Mouse (Mus musculus) hindbrain, embryonic 11.5 days (tissue): ENCODE measurements at regions not wholly inside any gene's neighbourhood (a gene's known extent, or its start where the extent isn't known, plus 50 kb on each side); places are given as distances from the start of the nearest gene placed in this dataset.
"Not testable (repeated sequence)": the region's sequence is repeated elsewhere in the genome, so short reads cannot be mapped to it uniquely, and the experiment has no call there.

Experiments
- ATAC-seq: fragments of 200-750 bp; cut with Nextera tagmentation; 2 replicates; pipeline ENCODE4 v1.8.0; 2017; ENCODE audit warnings: mild to moderate bottlenecking, moderate TSS enrichment, moderate library complexity; ENCODE audit not compliant: low FRiP score
- DNase-seq: peaks from one replicate; pipeline ENCODE4 v3.0.0-alpha.2; 2015; ENCODE audit warnings: low spot score
- H3K27ac ChIP-seq: fragments of 300-500 bp; sonication (generic); 2 replicates; pipeline ENCODE4 v1.5.1; 2014; ENCODE audit warnings: mild to moderate bottlenecking, low read depth, low read length
- H3K27me3 ChIP-seq: fragments of 300-500 bp; sonication (generic); 2 replicates; pipeline ENCODE4 v1.6.1; 2014; ENCODE audit warnings: mild to moderate bottlenecking, low read length, moderate library complexity, mixed read lengths; ENCODE audit not compliant: control insufficient read depth, insufficient read depth
- H3K36me3 ChIP-seq: fragments of 300-500 bp; sonication (generic); 2 replicates; pipeline ENCODE4 v1.6.1; 2014; ENCODE audit warnings: mild to moderate bottlenecking, low read length, moderate library complexity, mixed read lengths; ENCODE audit not compliant: control insufficient read depth, insufficient read depth
- H3K4me1 ChIP-seq: fragments of 300-500 bp; sonication (generic); replicated peaks from 2 replicates; pipeline ENCODE4 v1.6.1; 2014; ENCODE audit warnings: low read length, mixed read lengths; ENCODE audit not compliant: control insufficient read depth, insufficient read depth
- H3K4me2 ChIP-seq: fragments of 300-500 bp; sonication (generic); replicated peaks from 2 replicates; pipeline ENCODE4 v1.6.1; 2014; ENCODE audit warnings: mild to moderate bottlenecking, low read depth, low read length
- H3K4me3 ChIP-seq: fragments of 300-500 bp; sonication (generic); 2 replicates; pipeline ENCODE4 v1.5.1; 2014; ENCODE audit warnings: low read depth, low read length
- H3K9ac ChIP-seq: fragments of 300-500 bp; sonication (generic); 2 replicates; pipeline ENCODE4 v1.6.1; 2014; ENCODE audit warnings: low read depth, low read length
- H3K9me3 ChIP-seq: fragments of 300-500 bp; sonication (generic); 2 replicates; pipeline ENCODE4 v1.6.1; 2016; ENCODE audit warnings: low read length; ENCODE audit not compliant: control insufficient read depth
- WGBS: fragments of 180-500 bp; shearing (Covaris S2); extraction: QIAGEN DNeasy Blood & Tissue Kit; methylation state at CpG from one replicate; pipeline ENCODE4 v1.1.7; 2014; 5-methylcytosine and 5-hydroxymethylcytosine counted together

- ATAC-seq (peak; percentile 84), DNase-seq (peak; percentile 12)
- not testable (repeated sequence) for H3K27me3 ChIP-seq, H3K27ac ChIP-seq, H3K36me3 ChIP-seq, H3K9ac ChIP-seq, H3K4me3 ChIP-seq, H3K4me1 ChIP-seq, H3K9me3 ChIP-seq
- peak overlapping the region; percentile 19 for H3K4me2 ChIP-seq
- WGBS: 4% methylated on average over 17 of the region's 17 CpGs
Observed at GRCm38 (mm10) chr8:71026424-71026890, 120.7 kb downstream of the Map1s start.

DNA sequence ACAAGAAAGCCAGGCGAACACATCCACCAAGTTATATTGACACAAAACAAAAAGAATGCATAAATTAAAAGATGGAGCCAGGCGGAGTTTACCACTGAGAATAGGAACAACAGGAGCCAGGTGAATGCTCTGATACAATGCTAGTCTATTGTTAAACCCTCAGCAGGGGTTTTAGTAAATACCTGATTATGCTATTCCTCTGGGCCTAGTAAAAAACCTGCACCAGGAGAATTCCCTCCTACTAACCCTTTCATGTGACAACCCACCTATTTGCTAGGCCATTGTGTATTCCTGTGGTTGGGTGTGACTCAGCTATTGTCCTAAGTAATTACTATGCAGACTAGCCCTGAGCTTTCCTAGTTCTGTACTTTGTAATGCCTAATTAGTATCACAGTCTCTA lies 122.8 kb downstream of the Map1s start:
- not testable (repeated sequence) for DNase-seq, ATAC-seq, H3K4me1 ChIP-seq, H3K9me3 ChIP-seq, H3K4me3 ChIP-seq, H3K36me3 ChIP-seq, H3K9ac ChIP-seq, H3K27me3 ChIP-seq, H3K27ac ChIP-seq, H3K4me2 ChIP-seq
- 83% methylated on average over 2 of the region's 2 CpGs for WGBS
